Mouse (Mus musculus) cerebellum, adult 2 months (tissue): ENCODE measurements at regions not wholly inside any gene's neighbourhood (a gene's known extent, or its start where the extent isn't known, plus 50 kb on each side); places are given as distances from the start of the nearest gene placed in this dataset.
"Not testable (repeated sequence)": the region's sequence is repeated elsewhere in the genome, so short reads cannot be mapped to it uniquely, and the experiment has no call there.

Experiments
- DNase-seq, 2 experiments: peaks; one replicate each; pipeline ENCODE4 v3.0.0; 2021
- H3K27ac ChIP-seq: fragments of 200-500 bp; 2 replicates; pipeline ENCODE4 v1.5.1; 2012; ENCODE audit warnings: low read length, control low read depth, inconsistent platforms; ENCODE audit not compliant: insufficient read depth
- H3K27me3 ChIP-seq: fragments of 200-500 bp; 2 replicates; pipeline ENCODE4 v1.6.1; 2012; ENCODE audit warnings: inconsistent platforms, mild to moderate bottlenecking, low read length, moderate library complexity; ENCODE audit not compliant: control insufficient read depth, insufficient read depth
- H3K4me1 ChIP-seq: fragments of 200-500 bp; 2 replicates; pipeline ENCODE4 v1.6.1; 2011; ENCODE audit warnings: low read length; ENCODE audit not compliant: control insufficient read depth, insufficient read depth
- H3K4me3 ChIP-seq: fragments of 200-500 bp; replicated peaks from 2 replicates; pipeline ENCODE3; 2011; ENCODE audit warnings: mild to moderate bottlenecking, low read depth, low read length, control low read depth; ENCODE audit not compliant: insufficient read depth
- CTCF ChIP-seq: fragments of 200-500 bp; IDR thresholded peaks from 2 replicates; pipeline ENCODE4 v1.5.1; 2011; ENCODE audit warnings: low read depth, mild to moderate bottlenecking, control low read depth, low read length, moderate library complexity, borderline replicate concordance; ENCODE audit not compliant: insufficient read depth
- POLR2A ChIP-seq: fragments of 200-500 bp; IDR thresholded peaks from 2 replicates; pipeline ENCODE4 v1.6.1; 2011; ENCODE audit warnings: low read length, control low read depth, borderline replicate concordance; ENCODE audit not compliant: insufficient read depth
- WGBS: fragments of 180-500 bp; shearing (Covaris S2); methylation state at CpG from one replicate; pipeline ENCODE4 v1.1.7; 2018; 5-methylcytosine and 5-hydroxymethylcytosine counted together

DNA sequence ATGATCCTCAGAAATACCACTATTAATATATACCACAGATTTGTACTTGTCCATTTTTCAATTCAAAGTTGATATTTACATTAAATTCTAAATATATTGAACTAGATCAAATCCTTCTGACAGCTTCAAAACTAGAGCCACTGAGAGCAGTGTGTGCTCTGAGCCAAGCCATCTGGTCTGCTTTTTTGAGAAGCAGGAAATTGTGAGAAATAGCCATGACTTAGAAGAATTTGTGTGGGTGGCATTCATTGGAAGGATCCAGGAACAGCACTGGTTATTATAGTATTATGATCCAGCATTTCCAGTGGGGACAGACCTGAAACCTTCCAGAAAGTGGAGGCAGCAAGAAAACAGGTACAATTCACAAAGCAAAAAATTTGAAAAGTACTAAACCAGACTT is 398.7 kb upstream of the Zfp960 start:
- DNase-seq = peak in 1 of 2 experiments; percentile 60
- no peak for TF ChIP-seq POLR2A
- no peaks in the 10 kb centered on the region for H3K27me3 ChIP-seq
- no peak overlapping the region for H3K4me3 ChIP-seq
- no peaks in the 10 kb centered on the region for H3K4me1 ChIP-seq
- H3K27ac ChIP-seq = no peak overlapping the region

DNA sequence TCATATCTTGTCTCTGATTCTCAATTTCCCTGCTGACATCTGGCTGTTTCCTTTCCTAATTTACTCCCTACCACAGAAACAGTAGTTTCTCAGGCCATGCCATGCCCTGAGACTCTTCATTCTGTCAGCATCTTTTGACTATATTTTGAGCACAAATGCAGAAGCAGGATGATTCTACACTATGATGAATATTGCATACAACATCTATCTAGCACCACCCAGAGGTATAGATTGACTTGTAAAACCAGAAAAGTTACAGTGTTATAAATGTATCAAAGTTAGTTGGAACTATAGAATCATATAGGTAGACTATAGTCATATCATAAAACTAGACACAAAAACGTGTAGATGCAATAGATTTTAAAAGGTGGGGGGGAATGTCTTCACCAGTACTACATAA is 396.3 kb upstream of the Zfp960 start:
- Histone ChIP-seq H3K27ac (no peak overlapping the region), H3K4me1 (no peaks in the 10 kb centered on the region), H3K27me3 (no peaks in the 10 kb centered on the region), H3K4me3 (no peak overlapping the region)
- TF ChIP-seq CTCF (no peak), POLR2A (no peak)
- no peak for DNase-seq
- 65% methylated on average over 1 of the region's 1 CpGs for WGBS

- no peak for DNase-seq
- no peaks in the 10 kb centered on the region for H3K4me1 ChIP-seq
These were observed 359.7 kb upstream of the Zfp960 start for GRCm38 (mm10) chr17:16704199-16704598.

GRCm38 (mm10) chr17:16705890-16706289 is 358.0 kb upstream of the Zfp960 start:
- DNase-seq = no peak
- TF ChIP-seq POLR2A (no peak), CTCF (no peak)
- WGBS = 73% methylated on average over 1 of the region's 1 CpGs

More at GRCm38 (mm10) chr17:16704199-16704598, 359.7 kb upstream of the Zfp960 start:
- TF ChIP-seq POLR2A (no peak), CTCF (no peak)
- Histone ChIP-seq H3K4me3 (no peak overlapping the region), H3K27me3 (no peaks in the 10 kb centered on the region), H3K27ac (no peak overlapping the region)

GRCm38 (mm10) chr17:16726904-16727303 is 337.0 kb upstream of the Zfp960 start:
- TF ChIP-seq CTCF (no peak), POLR2A (no peak)
- DNase-seq = no peak
- 86% methylated on average over 2 of the region's 2 CpGs for WGBS

More at GRCm38 (mm10) chr17:16705890-16706289, 358.0 kb upstream of the Zfp960 start:
- H3K4me1 ChIP-seq = no peaks in the 10 kb centered on the region
- H3K27ac ChIP-seq = no peak overlapping the region
- no peaks in the 10 kb centered on the region for H3K27me3 ChIP-seq
- H3K4me3 ChIP-seq = no peak overlapping the region

GRCm38 (mm10) chr17:16753090-16753489 is 310.8 kb upstream of the Zfp960 start:
- Histone ChIP-seq H3K27ac (no peak overlapping the region), H3K4me1 (no peaks in the 10 kb centered on the region), H3K27me3 (no peaks in the 10 kb centered on the region), H3K4me3 (no peak overlapping the region)
- WGBS = 63% methylated on average over 4 of the region's 4 CpGs
- TF ChIP-seq CTCF = no peak
- TF ChIP-seq POLR2A = no peak
- DNase-seq = no peak

More at GRCm38 (mm10) chr17:16726904-16727303, 337.0 kb upstream of the Zfp960 start:
- Histone ChIP-seq H3K27me3 (no peaks in the 10 kb centered on the region), H3K4me3 (no peak overlapping the region), H3K27ac (no peak overlapping the region), H3K4me1 (no peaks in the 10 kb centered on the region)

GRCm38 (mm10) chr17:16770587-16770986 is 293.3 kb upstream of the Zfp960 start:
- not testable (repeated sequence) for DNase-seq, H3K27ac ChIP-seq, H3K4me1 ChIP-seq, H3K27me3 ChIP-seq, H3K4me3 ChIP-seq
- WGBS = 81% methylated on average over 7 of the region's 7 CpGs

GRCm38 (mm10) chr17:16798316-16798715 is 265.6 kb upstream of the Zfp960 start:
- H3K4me1 ChIP-seq = no peaks in the 10 kb centered on the region
- H3K4me3 ChIP-seq = no peak overlapping the region
- no peak overlapping the region for H3K27ac ChIP-seq
- TF ChIP-seq POLR2A (no peak), CTCF (no peak)
- no peak for DNase-seq
- WGBS = 64% methylated on average over 5 of the region's 5 CpGs
- H3K27me3 ChIP-seq = no peaks in the 10 kb centered on the region

DNA sequence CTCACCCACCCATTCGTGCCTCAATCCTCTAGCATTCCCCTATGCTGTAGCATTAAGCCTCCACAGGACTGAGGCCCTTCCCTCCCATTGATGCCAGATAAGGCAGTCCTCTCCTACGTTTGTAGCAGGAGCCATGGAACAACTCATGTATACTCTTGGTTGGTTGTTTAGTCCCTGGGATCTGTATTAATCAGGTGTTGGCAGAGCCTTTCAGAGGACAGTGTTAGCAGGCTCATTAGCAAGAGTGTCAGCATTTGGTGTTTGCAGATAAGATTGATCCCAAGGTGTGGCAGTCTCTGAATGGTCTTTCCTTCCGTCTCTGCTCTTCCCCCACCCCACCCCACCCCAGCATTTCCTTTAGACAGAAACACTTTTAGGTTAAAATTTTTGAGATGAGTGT is 258.9 kb upstream of the Zfp960 start:
- no peak overlapping the region for H3K4me3 ChIP-seq
- H3K27me3 ChIP-seq = no peaks in the 10 kb centered on the region
- no peak for DNase-seq
- no peaks in the 10 kb centered on the region for H3K4me1 ChIP-seq
- WGBS = 57% methylated on average over 3 of the region's 3 CpGs
- H3K27ac ChIP-seq = no peak overlapping the region
- TF ChIP-seq CTCF (no peak), POLR2A (no peak)
